Mouse (Mus musculus): Measurements from ENCODE around the gene Relt.
A peak's percentile ranks its signal among the peaks of the same experiment; 100 is the strongest.

The Relt gene

DNA sequence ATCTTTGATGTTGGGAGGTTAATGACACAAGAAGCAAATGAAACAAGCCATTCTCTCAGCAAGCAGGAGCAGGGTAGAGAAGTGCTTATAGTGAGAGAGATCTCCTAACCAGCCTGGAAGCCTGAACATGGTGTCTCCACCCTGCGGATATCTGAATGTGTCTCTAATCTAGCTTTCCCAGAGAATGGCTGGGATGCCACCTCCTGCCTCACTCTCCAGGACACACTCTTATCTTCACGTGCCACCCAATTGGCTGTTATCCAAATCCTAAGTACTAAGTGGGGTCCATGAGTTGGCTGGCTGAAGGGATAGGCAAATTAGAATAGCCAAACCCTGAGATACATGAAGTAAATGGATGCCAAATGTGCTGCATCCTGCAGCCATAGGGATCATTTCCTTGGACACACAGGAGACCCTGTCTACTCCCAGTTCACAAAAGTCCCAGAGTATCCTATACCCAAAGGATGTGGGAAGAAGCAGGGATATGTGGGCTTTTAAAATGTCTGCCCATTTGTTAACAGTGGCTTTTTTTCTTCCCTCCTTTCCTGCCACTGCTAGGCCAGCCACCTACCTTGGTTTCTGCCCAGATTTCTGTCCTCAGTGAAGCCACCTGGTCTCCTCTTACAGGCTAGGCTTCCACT lies 18.7 kb downstream of the Relt start:
- DNase-seq = no peak

DNA sequence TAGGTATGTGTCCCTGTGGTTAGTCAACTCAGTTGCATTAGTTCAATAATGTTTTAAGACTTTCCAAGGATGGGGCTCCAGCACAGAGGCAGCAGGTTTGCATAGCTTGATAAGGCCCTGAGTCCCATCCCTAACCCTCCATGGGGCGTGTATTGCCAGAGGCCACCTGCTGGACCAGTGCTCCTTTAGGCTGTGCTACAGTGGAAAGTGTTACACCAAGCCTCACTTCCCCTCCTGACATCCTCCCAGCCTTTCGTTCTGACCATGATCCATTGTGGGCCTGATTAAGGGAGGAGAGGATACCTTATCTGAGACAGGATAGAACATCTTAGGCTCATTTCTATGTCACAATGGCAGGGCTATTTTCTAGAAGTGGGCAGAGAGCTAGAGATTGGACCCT lies 19.4 kb downstream of the Relt start:
- DNase-seq = no peak

DNA sequence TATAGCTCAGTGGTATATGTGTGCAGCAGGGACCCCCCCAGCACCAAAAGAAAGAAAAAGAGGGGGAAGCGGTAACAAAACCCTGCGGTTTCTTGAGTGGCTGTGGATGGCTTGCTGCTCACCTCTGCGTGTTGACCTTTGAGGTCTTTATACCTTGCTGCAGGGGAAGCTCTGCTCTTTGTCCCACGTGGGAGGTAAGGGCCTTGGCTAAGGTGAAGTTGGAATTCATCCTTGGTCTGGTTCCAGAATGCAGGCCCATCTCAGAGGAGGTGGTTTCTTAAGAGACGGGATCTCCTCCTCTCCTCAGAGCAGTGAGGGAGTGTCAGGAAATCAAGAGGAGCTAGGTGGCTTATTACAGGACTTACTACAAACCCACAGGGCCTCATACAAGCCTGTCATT lies 21.1 kb downstream of the Relt start:
- no peak for DNase-seq

DNA sequence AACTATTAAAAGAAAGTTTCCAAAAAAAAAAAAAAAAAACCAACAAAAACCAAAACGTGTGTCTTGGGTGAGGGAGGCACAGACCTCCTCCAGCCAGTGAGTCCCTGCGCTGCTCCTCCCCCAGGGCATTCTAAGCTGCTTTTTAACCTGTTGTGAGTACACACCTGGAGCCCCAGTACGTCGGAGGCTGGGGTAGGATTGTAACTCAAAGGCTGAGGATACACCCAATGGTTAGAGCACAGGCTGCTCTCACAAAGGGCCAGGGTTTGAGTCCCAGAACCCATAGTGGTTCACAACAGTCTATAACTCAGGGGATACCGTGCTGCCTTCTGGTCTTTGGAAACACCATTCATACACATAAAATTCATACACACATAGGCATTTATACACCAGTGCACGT lies 21.6 kb downstream of the Relt start:
- DNase-seq = no peak

DNA sequence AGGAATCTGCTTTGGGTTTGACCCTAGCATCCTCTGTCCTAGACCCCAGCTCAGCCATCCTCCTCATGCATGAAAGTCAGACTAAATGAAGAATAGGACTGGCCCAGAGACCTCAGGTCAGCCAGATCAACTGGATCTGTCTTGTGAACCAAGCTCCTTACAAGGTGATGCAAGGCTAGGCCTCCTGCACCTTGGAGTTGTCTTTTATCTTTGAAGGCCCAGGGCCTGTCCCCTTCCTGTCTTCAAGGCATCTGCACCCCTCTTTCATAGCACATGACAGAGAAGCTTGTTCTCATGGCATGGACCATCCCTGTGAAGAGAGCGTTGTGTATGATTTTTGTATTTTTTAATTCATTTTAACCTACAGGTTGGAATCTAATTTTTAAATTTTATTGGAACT lies 22.3 kb downstream of the Relt start:
- DNase-seq = no peak

DNA sequence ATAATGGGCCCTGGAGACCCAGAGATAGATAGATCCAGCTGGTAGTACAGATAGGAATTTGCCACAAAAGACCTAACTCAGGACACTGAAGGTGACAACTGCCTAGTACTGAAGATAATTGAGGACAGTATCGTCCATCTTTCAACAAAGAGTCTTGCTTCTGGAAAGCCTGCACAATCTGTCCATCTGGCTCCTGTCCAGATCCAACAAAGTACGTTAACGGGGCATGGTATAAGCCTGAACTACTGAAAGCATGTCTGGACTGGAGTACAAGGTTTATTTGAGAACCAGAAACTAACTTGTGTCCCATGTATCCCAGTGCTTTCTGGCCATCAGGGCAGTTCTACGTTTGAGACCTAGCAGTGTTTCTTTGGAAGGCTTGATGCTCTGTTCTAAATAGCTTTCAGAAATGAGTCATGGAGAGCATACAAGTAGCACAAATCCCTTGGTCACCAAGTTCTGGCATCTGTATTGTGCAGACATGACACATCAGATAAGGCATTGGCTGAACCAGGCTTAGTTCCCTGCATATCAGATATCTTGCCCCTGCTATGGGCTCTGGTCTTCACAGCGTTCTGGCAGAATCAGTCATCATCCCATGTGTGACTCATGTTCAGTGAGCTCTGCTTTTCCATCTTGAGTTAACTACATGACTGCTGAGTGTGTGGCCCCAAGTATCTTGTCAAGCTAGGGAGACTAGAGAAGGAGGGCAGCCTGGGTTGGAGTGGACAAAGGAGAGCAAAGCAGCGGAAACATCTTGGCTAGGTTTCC lies 23.4 kb downstream of the Relt start:
- DNase-seq = no peak

DNA sequence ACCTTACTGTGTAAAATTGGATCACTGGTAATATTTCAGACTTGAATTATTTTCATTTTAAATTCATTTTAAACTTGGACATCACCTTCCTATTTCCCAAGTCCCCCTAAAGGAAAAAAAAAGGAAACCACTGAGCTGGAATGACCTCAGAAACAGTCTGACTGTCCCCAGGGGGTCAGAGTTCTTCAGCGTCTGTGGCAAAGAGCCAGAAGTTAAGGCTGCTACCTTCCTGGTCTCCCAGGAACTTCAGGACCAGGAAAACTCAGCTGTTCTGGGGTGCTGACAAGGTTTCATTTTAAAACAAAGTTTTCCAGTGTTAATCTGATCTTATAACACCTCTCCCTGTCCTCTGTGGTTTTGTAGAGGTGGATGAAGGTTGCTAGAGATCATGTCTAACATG lies 25.5 kb downstream of the Relt start:
- no peak for DNase-seq

DNA sequence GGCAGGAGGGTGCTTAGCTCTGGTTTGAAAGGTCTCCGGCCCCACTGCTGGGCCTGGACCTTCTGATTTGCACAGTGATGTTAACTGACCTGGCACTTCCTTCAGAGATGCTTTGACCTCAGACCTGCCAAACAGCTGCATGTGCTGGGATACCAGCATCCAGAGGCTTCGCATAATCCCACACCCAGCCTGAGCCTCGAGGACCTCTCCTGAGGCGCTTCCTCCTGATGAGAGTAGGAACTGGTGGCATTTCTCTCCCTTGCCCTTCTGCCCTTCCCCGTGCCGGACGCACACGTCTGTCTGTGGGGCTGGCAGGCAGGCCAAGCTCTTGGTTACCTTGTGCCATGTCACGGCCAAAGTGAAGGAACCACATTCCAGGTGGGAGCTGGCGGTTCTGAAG lies 26.6 kb downstream of the Relt start:
- no peak for DNase-seq

DNA sequence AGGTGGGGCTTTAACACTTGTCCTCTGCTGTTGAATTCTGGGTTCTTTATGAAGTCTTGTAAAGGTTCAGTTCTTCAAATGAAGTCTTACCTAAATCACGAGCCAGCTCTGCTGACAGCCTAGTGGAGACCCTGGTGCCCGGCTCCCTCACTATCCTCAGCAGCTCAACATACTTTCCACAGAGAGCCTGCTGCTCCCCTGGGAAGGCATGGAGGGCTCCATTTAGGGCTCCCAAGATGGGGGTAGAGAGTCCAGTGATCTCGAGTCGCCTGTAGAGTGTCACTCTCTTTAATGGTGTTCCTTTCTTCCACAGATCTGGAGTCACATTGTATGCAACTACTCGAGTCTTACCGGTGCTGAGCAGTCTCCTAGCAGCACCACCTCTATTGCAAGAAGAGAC lies 27.5 kb downstream of the Relt start:
- no peak for DNase-seq

DNA sequence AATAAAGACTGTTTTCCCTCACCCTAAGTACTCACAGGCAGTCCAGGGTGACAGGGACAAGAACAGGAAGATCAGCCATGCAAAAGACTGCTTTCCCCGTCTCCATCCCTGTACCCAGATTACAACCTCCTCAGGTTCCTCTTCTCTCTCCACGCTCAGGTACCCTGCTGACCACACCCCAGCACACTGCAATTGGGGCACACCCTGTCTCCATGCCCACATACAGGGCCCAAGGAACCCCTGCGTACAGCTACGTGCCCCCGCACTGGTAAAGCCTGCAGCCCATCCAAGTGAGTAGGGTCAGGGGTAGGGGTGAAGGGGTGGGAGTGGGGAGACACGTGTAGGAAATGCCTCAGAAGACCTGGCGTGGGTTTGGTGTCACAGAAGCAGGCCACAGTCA lies 28.1 kb downstream of the Relt start:
- DNase-seq = no peak

DNA sequence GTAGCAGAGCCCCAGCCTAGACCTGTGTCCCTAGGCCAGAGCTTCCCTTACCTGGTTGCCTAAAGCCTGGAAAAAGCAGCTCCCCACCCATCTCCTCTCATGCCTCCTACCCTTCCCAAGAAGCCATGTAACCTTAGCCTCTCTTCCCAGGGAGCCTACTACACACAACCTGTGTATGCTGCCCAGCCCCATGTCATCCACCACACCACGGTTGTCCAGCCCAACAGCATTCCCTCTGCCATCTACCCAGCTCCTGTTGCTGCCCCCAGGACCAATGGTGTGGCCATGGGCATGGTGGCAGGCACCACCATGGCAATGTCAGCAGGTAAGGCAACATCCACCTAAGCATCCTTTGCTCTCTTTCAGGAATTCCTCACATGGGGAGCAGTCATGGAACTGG lies 29.4 kb downstream of the Relt start:
- DNase-seq = no peak

DNA sequence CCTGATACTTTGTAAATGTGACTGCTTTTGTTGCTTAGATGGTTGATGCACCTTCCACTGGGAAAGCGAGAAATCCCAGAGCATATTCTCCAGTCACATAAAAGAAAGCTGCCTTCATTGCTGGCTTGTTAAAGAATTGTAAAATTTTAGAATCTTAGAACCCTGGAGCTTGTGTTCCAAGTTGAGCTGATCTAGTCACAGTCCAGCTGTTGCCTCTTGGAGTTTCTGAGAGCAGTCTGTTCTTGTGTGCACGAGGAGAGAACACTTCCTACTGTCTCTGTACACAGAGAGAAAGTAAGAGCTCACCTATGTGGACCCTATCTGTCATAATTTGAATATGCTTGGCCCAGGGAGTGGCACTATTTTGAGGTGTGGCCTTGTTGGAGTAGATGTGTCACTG lies 34.7 kb downstream of the Relt start:
- no peak for DNase-seq

DNA sequence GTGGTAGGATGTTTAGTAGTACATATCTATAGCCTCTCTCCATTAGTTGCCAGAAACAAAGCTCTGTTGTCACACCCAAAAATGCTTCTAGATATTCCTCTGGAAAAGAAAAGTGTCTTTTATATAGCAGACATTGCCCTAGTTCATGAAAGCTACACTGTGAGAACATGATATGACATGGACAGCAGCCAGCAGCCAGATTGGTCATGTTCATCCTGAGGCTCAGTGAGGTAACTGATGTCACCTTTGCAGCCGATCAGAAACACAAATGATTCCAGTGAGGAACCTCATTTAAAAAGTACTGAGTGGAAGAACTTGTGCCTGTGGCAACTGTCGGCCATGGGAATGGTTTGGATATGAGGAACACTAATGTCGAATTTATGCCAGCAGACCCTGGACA lies 38.6 kb downstream of the Relt start:
- DNase-seq = no peak

DNA sequence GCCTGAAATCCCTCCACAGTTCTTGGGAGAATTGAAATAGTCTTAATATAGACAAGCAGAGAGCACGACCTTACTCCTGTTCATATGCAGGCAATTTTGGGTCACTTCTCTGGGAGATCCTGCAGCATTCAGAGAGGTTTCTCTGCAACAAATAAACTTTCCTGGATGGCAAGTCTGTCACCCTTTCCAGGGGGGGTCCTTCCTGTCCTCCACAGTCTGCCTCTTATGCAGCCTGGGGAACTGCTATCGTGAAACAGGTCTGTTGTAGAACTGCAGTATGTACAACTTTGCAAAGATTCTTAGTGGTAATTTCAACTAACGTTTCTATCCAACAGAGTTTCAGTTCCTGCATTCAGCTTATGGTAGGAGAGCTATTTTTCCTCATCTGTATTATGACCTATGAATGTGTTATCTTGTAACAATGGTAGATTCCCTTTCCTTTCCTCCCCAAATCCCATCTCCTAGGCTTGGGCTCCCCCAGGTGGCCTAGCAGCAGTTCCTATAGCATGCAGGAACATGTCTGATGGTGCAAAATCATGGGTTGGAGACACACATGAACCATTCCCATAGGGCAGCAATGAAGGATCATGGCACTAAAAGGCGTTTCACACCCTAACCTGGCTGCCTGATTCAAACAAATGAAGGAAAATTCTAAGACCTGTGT lies 44.7 kb downstream of the Relt start:
- peak; percentile 31 for DNase-seq

DNA sequence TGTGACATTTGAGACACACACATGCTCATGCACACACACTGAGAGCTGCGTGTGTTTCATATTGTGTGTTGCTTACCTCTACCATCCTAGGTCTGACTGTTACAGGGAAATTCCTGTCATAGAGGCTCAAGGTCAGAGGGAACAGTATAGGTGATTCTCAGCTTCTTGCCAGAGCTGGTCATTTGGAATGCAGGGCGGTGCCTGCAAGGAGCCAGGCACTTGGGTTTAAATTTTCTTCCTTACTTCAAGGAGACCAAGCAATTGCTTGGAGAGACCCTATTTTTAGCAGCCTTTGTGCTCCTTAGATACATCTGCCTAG lies 45.8 kb downstream of the Relt start:
- DNase-seq = no peak

DNA sequence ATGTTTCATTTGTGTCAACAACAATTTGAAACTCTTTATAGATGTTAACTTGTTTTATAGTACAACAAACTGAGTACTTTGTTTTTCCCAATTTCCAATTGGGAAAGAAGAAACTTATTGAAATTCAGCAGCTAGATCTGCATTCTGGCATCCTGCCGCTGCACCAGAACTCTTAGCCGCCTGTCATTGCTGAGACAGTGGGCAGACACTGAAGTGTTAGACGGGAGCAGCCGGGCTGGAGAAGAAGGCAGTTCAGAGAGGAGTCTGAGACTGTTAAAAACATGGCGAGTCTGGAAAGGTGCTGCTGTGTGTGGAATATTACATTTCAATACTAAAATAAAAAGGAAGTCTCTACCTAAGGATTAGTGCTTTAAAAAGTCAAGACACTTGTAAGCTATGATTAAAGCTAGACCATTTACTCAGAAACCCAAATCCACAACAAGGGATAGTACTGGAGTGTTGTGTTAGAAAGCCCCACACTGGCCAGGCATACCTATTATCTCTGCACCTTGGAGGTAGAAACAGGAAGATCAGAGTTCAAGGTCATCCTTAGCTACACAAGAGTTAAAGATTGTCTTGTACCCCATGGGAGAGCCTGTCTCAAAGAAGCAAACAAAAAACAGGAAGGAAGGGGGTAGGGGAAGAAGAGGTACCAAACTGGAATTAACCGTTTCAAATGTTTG lies 46.3 kb downstream of the Relt start:
- no peak for DNase-seq

DNA sequence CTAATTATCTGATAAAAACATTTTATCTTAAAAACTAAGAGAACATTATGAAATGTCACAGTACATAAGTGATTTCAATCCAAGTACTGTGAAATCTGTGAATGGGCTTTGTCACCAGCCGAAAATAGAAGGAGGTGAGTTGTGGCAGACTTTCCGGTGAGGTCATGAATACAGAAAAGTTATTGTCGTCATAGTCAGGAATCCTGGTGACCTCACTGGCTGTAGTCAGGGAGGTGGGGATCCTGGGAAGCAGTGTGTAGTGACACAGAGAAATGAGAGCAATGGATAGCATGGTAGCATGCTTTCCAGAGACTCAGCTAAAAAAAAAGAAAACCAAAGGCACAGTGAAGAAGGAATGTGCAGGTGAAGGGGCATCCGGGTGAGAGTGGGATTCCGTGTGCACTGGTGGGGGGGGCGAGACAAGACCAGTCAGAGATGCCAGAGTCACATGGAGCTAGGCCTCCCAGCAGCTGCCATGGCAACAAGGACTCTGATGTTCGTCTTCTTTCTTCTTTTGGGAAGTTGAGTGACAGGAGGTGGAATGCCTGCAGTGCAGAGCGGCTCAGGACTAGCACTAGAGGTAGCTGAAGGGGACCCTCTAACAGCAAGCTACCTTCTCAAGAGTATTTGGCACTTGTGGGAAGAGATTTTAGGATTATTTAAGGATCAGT lies 47.2 kb downstream of the Relt start:
- DNase-seq = no peak

DNA sequence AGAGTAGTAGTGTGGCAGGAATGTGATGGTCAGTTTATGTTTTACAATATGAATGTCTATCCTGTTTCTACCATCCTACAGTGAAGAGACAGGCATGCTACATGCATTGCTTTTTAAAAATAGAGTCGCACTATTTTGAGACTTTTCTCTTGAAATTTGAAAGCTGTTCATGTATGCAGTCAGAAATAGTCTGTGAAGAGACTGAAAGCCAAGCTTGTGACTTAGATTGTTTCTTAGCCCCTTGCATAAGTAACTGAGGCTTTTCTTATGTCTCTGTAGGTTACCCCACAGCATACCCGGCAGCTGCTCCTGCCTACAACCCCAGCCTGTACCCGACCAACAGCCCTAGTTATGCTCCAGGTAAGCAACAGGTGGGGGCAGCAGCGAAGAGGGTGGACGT lies 50.6 kb downstream of the Relt start:
- no peak for DNase-seq

DNA sequence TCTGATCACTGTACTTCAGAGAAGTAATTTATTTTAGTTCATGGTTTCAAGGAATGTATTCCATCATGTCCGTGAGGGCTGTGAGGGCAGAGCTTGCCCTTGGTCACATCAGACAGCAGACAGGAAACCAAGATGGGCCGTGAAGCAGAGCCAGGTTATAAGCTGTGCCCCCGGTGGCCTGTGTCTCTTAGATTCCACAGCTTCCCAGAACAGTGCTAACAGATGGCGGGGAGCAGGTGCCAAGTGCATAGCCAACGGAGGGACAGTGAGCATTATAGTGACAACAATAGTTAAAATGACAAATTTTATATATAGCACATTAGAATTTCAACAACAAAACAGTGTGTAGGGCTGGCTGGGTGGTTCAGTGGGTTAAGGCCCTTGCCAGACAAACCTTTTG lies 51.3 kb downstream of the Relt start:
- DNase-seq = no peak

DNA sequence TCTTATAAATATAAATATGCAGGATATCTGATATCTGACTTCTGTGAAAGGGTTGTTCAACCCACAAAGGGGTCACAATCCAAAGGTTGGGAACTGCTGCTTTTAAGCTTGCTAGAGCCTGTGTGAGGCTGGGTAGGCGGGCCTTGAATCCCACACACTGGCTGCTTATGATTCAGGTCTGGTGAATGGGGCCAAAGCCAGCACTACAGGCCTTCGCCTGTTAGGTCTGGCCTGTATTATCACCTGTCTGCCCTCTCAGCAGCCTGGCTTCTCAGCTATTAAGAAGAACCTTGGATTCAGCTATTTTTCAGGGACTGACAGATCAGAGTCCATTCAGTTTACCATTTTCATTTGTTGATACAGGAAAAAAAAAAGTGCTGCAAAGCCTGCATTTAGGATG lies 57.9 kb downstream of the Relt start:
- DNase-seq = no peak

DNA sequence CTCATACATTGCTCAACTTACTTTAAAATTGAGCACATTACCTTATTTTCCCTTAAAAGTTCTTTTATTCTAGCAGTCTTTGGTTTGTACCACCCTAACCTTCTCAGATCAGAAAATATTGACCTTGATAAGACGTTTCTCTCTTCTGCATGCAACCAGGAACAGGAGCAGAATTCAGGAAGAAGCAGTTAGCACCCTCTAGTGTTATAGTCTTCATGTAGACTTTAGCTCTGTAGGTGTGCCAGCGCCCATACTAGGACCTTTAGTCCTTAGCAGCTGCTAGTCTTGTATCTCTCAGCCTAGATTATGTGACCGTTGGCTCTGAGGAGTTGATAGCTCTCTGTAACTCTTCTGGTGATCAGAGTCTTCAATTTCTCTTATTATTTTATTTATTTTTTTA lies 64.4 kb downstream of the Relt start:
- no peak for DNase-seq
